Mouse (Mus musculus): Measurements from ENCODE around the gene Senp2. TPM values are rescaled to one million over a fixed set of nuclear protein-coding genes. Genes with fewer than 3 reads are reported as not detected.

Gene Senp2
- polyA plus RNA-seq, 2 experiments from 2014 or later = 16.6 to 20.1 TPM

Other genes with a start within 250 kb of the Senp2 start
- 1 to 10 TPM; 7.5 to 8.7 TPM for gene Ehhadh, start 221.7 kb upstream of the Senp2 start, polyA plus RNA-seq (2017; shearing (Covaris generic))
- gene Map3k13, start 215.1 kb upstream of the Senp2 start, polyA plus RNA-seq (2017; shearing (Covaris generic)) = under 1 TPM; 0.44 to 0.51 TPM
- gene Tmem41a, start 61.9 kb upstream of the Senp2 start, polyA plus RNA-seq (2017; shearing (Covaris generic)) = 1 to 10 TPM; 3.0 to 4.7 TPM
- under 1 TPM; 0.26 to 0.79 TPM for gene Liph, start 13.8 kb upstream of the Senp2 start, polyA plus RNA-seq (2017; shearing (Covaris generic))
- gene Igf2bp2, start 153.8 kb downstream of the Senp2 start, polyA plus RNA-seq (2017; shearing (Covaris generic)) = 1 to 10 TPM; 1.1 to 1.2 TPM

Data from CD4-positive, CD25-positive, alpha-beta regulatory T cell, adult 4 months (primary cell).